Mouse (Mus musculus) embryonic facial prominence, embryonic 10.5 days (tissue): ENCODE data around the gene Yjefn3. TPM values are rescaled to one million over a fixed set of nuclear protein-coding genes. Genes with fewer than 3 reads are reported as not detected.

Experiments used
- DNase-seq: peaks from one replicate; pipeline ENCODE4 v3.0.0-alpha.2; 2017; ENCODE audit warnings: low spot score
- H3K27ac ChIP-seq: fragments of 300-500 bp; sonication (generic); replicated peaks from 2 replicates; pipeline ENCODE4 v1.5.1; 2016; ENCODE audit warnings: mild to moderate bottlenecking
- H3K27me3 ChIP-seq: fragments of 300-500 bp; sonication (generic); replicated peaks from 2 replicates; pipeline ENCODE4 v1.6.1; 2016; ENCODE audit warnings: low read depth, mild to moderate bottlenecking; ENCODE audit not compliant: poor library complexity, severe bottlenecking
- H3K36me3 ChIP-seq: fragments of 300-500 bp; sonication (generic); replicated peaks from 2 replicates; pipeline ENCODE4 v1.6.1; 2016; ENCODE audit warnings: mild to moderate bottlenecking, moderate library complexity
- H3K4me1 ChIP-seq: fragments of 300-500 bp; sonication (generic); 2 replicates; pipeline ENCODE4 v1.6.1; 2016
- H3K4me3 ChIP-seq: fragments of 300-500 bp; sonication (generic); 2 replicates; pipeline ENCODE4 v1.5.1; 2016; ENCODE audit warnings: mild to moderate bottlenecking, moderate library complexity
- H3K9me3 ChIP-seq: fragments of 300-500 bp; sonication (generic); 2 replicates; pipeline ENCODE4 v1.6.1; 2016; ENCODE audit warnings: mild to moderate bottlenecking
- WGBS: fragments of 180-500 bp; shearing (Covaris S2); methylation state at CpG from one replicate; pipeline ENCODE4 v1.1.7; 2016; 5-methylcytosine and 5-hydroxymethylcytosine counted together
- polyA plus RNA-seq: library from polyadenylated mRNA; unstranded; fragments of >200 nt; fragmentation: Nextera tagmentation; extraction: Ambion mirVana; gene quantifications from 2 replicates; pipeline ENCODE4 v1.2.1, GENCODE M21; 2016

Yjefn3 gene
- polyA plus RNA-seq, 1 experiment from 2014 or later = 4.2 TPM

GRCm38 (mm10) chr8:69901484-69902162, 889 bp downstream of the Yjefn3 start:
- peak; percentile 98 for DNase-seq
- peak overlapping the region; percentile 72 for H3K4me3 ChIP-seq
- H3K36me3 ChIP-seq = peaks cover 32% of the 10 kb centered on the region
- no peaks in the 10 kb centered on the region for H3K27me3 ChIP-seq
- H3K27ac ChIP-seq = peak overlapping the region; percentile 96
- 2% methylated on average over 41 of the region's 41 CpGs for WGBS
- no peaks in the 10 kb centered on the region for H3K9me3 ChIP-seq
- peaks cover 48% of the 10 kb centered on the region for H3K4me1 ChIP-seq

GRCm38 (mm10) chr8:69900895-69901451, 1.5 kb downstream of the Yjefn3 start:
- H3K9me3 ChIP-seq = no peaks in the 10 kb centered on the region
- peaks cover 38% of the 10 kb centered on the region for H3K36me3 ChIP-seq
- H3K4me1 ChIP-seq = peaks cover 48% of the 10 kb centered on the region
- 22% methylated on average over 12 of the region's 12 CpGs for WGBS
- H3K27me3 ChIP-seq = no peaks in the 10 kb centered on the region
- peak overlapping the region; percentile 96 for H3K27ac ChIP-seq
- DNase-seq = peak; percentile 10
- H3K4me3 ChIP-seq = peak overlapping the region; percentile 72

GRCm38 (mm10) chr8:69899876-69900275, 2.6 kb downstream of the Yjefn3 start:
- no peaks in the 10 kb centered on the region for H3K27me3 ChIP-seq
- 90% methylated on average over 2 of the region's 2 CpGs for WGBS
- H3K4me1 ChIP-seq = peaks cover 56% of the 10 kb centered on the region
- H3K27ac ChIP-seq = no peak overlapping the region
- peaks cover 49% of the 10 kb centered on the region for H3K36me3 ChIP-seq
- peak overlapping the region; percentile 72; the same call in 1 of the 2 replicates for H3K4me3 ChIP-seq
- H3K9me3 ChIP-seq = no peaks in the 10 kb centered on the region
- DNase-seq = no peak

- Histone ChIP-seq H3K9me3 (no peaks in the 10 kb centered on the region), H3K36me3 (peaks cover 69% of the 10 kb centered on the region)
Measured at GRCm38 (mm10) chr8:69897857-69898256, 4.7 kb downstream of the Yjefn3 start.

GRCm38 (mm10) chr8:69895772-69896451, 6.6 kb downstream of the Yjefn3 start:
- no peak overlapping the region for H3K4me3 ChIP-seq
- 72% methylated on average over 4 of the region's 4 CpGs for WGBS
- H3K9me3 ChIP-seq = no peaks in the 10 kb centered on the region
- DNase-seq = no peak
- peaks cover 20% of the 10 kb centered on the region for H3K27me3 ChIP-seq
- no peak overlapping the region for H3K27ac ChIP-seq
- H3K36me3 ChIP-seq = peaks cover 80% of the 10 kb centered on the region
- H3K4me1 ChIP-seq = peaks cover 50% of the 10 kb centered on the region

More at GRCm38 (mm10) chr8:69897857-69898256, 4.7 kb downstream of the Yjefn3 start:
- Histone ChIP-seq H3K4me3 (no peak overlapping the region), H3K27ac (no peak overlapping the region), H3K27me3 (0 out of 2 replicates have a peak, but pooled peaks cover under 1% of the 10 kb centered on the region), H3K4me1 (peaks cover 57% of the 10 kb centered on the region)
- 87% methylated on average over 6 of the region's 6 CpGs for WGBS
- DNase-seq = no peak

GRCm38 (mm10) chr8:69894836-69895332, 7.6 kb downstream of the Yjefn3 start:
- Histone ChIP-seq H3K36me3 (peaks cover 79% of the 10 kb centered on the region), H3K27me3 (peaks cover 30% of the 10 kb centered on the region), H3K9me3 (no peaks in the 10 kb centered on the region), H3K4me3 (no peak overlapping the region), H3K4me1 (peaks cover 44% of the 10 kb centered on the region), H3K27ac (no peak overlapping the region)
- 54% methylated on average over 6 of the region's 6 CpGs for WGBS
- no peak for DNase-seq

GRCm38 (mm10) chr8:69893863-69894262, 8.6 kb downstream of the Yjefn3 start:
- Histone ChIP-seq H3K27me3 (peaks cover 40% of the 10 kb centered on the region), H3K27ac (no peak overlapping the region), H3K4me3 (no peak overlapping the region), H3K4me1 (peaks cover 51% of the 10 kb centered on the region), H3K9me3 (no peaks in the 10 kb centered on the region), H3K36me3 (peaks cover 70% of the 10 kb centered on the region)
- WGBS = 33% methylated on average over 17 of the region's 17 CpGs
- DNase-seq = peak; percentile 72

- H3K4me3 ChIP-seq = no peak overlapping the region
- peaks cover 73% of the 10 kb centered on the region for H3K4me1 ChIP-seq
- 38% methylated on average over 19 of the region's 19 CpGs for whole genome bisulfite sequencing
- no peaks in the 10 kb centered on the region for H3K9me3 ChIP-seq
- H3K27me3 ChIP-seq = peaks cover 70% of the 10 kb centered on the region
- no peak overlapping the region for H3K27ac ChIP-seq
- DNase-seq = peak; percentile 62
- H3K36me3 ChIP-seq = peaks cover 41% of the 10 kb centered on the region
Measured at GRCm38 (mm10) chr8:69890813-69891241, 11.7 kb downstream of the Yjefn3 start.

GRCm38 (mm10) chr8:69888902-69889301, 13.6 kb downstream of the Yjefn3 start:
- no peaks in the 10 kb centered on the region for H3K9me3 ChIP-seq
- H3K27me3 ChIP-seq = peaks cover 90% of the 10 kb centered on the region
- H3K4me3 ChIP-seq = peak overlapping the region; percentile 40
- 3% methylated on average over 32 of the region's 32 CpGs for WGBS
- H3K4me1 ChIP-seq = peaks cover 64% of the 10 kb centered on the region
- peak; percentile 57 for DNase-seq
- H3K27ac ChIP-seq = no peak overlapping the region
- peaks cover 21% of the 10 kb centered on the region for H3K36me3 ChIP-seq

- H3K4me3 ChIP-seq = peak overlapping the region; percentile 40
- DNase-seq = peak; percentile 40
- H3K27ac ChIP-seq = no peak overlapping the region
- 8% methylated on average over 24 of the region's 24 CpGs for WGBS
- peaks cover 16% of the 10 kb centered on the region for H3K36me3 ChIP-seq
- peaks cover 95% of the 10 kb centered on the region for H3K27me3 ChIP-seq
- H3K9me3 ChIP-seq = no peaks in the 10 kb centered on the region
- peaks cover 58% of the 10 kb centered on the region for H3K4me1 ChIP-seq
Measured at GRCm38 (mm10) chr8:69888244-69888866, 14.2 kb downstream of the Yjefn3 start.

GRCm38 (mm10) chr8:69887289-69888243, 14.9 kb downstream of the Yjefn3 start, which contains the start of gene Cilp2:
Gene Cilp2, minus strand, starts transcription at chr8:69887687.
- H3K36me3 ChIP-seq = peaks cover 8% of the 10 kb centered on the region
- 1% methylated on average over 60 of the region's 60 CpGs for whole genome bisulfite sequencing

More at GRCm38 (mm10) chr8:69887289-69888243, 14.9 kb downstream of the Yjefn3 start, which contains the start of gene Cilp2:
- peak within 1 kb of the TSS; percentile 40 for H3K4me3 ChIP-seq
- peaks cover 54% of the 10 kb centered on the region for H3K4me1 ChIP-seq
- peak; percentile 56 for DNase-seq
- H3K9me3 ChIP-seq = no peaks in the 10 kb centered on the region
- no peak within 1 kb of the TSS for H3K27ac ChIP-seq
- peaks cover 100% of the 10 kb centered on the region for H3K27me3 ChIP-seq
